Mouse (Mus musculus): ENCODE measurements around the gene Zfp326.
"Not testable (repeated sequence)": the region's sequence is repeated elsewhere in the genome, so short reads cannot be mapped to it uniquely, and the experiment has no call there.

Gene Zfp326

GRCm38 (mm10) chr5:105876068-105876924 lies at the start of gene Zfp326:
Gene Zfp326 (plus strand): TSS chr5:105876565.
- peak; percentile 84 for DNase-seq (ENCODE audit: low spot score)

DNA sequence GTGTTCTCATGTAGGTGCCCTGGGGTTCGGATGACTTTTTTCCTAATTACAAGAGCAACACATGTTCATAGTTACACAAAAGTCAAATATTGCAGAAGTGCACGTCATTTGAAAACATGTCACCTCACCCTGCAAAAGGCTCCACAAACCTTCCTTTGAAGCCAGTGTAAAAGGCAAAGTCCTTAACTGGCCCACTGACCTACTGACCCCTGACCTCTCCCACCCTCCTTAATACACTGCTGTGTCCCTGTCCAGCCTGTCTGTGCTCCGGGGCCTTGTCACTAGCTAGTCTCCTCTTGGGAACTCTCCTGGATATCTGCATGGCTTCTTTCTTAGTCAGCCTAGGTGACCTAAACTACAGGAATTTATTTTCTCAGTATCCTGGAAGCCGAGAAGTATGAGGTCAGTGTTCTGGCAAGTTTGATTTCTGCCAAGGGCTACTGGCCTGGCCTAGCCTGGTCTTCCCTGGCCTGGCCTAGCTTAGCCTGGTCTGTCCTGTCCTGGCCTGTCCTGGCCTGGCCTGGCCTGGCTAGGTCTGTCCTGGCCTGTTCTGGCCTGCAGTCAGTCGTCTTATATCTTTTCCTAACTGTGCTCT lies 49.4 kb upstream of the Zfp326 start:
- no peak for DNase-seq (ENCODE audit: low spot score)

GRCm38 (mm10) chr5:105828050-105828449 lies 48.3 kb upstream of the Zfp326 start:
- DNase-seq (ENCODE audit: low spot score) = no peak

DNA sequence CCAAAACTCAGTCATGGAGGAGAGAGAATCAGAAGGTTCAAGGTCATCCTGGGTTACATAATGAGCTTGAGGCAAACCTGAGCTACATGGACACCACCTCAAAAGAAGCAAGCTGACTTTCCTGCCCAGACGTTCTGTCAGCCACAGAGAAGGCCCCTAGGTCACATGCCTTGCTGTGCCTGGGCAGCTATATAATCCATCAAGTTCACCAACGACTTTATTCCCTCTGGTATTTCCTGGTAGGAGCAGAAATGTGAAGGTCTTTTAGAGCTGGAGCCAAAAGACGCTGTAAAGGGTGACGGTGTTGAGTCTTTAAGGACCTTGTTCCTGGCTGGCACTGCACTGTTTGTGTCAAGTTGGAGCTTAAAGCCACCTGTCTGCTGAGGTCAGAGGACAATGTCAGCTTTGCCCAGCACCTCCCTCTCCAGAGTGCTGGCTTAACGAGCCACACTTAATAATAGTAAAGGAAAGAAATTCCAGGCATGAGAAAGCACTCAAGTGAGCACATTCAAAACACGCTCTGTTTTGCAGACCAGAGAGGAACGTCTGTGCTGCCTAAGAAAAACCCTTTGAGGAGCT lies 47.3 kb upstream of the Zfp326 start:
- DNase-seq (ENCODE audit: low spot score) = no peak

- no peak for DNase-seq (ENCODE audit: low spot score)
These were observed 44.2 kb upstream of the Zfp326 start for GRCm38 (mm10) chr5:105832140-105832539.

DNA sequence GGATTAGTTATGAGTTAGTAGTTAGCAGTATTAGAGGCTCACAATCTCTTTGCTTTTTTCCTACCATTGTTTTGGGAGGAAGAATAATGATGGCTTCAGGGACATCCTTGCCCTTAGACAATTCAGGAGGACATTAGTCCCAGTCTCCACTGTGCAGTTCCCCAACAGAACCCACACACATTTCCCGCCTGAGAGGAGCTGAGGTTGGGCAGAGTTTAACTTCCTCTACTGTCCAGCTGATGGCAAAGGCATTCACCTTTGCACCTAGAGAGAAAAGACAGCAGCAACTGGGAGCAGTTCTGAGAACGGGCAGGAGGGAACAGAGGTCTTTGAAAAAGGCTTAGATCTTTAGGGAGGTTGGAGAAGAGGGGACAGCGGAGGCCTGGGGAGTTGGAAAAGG lies 42.4 kb upstream of the Zfp326 start:
- no peak for DNase-seq (ENCODE audit: low spot score)

DNA sequence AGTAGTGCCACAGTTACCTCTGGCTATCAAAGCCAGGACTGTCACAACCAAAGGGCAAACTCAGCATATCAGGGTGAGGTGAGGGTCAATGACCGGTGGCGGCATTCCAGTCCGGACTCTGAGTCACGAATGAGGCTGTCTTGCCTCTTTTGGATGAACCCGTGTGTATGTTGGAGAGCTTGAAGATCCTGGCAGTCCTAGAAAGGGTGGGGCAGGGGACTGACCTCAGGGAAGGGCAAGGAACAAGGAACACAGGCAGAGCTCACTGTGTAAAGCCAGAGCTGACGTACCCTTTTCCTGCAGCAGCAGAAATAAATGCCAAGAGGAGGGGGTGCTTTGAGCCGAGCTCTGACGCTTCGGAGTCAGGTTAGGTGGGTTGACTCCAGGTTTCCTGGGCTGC lies 40.4 kb upstream of the Zfp326 start:
- DNase-seq (ENCODE audit: low spot score) = no peak

DNA sequence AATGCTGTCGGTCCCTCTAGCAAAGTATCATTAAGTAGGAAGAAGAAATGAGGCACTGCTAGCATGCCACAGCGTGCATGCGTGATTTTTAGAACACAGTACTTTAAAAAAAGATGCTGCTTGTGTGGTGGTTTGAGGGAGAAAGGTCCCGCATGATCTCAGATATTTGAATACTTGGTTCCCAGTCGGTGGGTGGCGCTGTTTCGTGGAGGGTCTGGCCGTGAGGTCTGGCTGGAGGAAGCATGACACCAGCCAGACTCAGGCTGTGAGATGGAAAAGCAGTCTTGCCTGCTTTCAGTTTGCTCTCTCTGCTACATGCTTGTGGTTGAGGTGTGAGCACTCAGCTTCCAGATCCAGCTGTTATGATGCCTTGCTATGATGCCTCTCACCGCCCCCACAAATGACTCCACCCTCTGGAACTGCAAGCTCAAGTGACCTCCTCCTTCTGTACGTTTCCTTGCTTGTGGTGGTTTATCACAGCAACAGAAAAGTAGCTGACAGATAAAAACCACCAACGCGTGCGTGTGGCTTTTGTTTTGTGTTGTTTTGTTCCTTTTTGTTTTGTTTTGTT lies 36.5 kb upstream of the Zfp326 start:
- DNase-seq (ENCODE audit: low spot score) = no peak

DNA sequence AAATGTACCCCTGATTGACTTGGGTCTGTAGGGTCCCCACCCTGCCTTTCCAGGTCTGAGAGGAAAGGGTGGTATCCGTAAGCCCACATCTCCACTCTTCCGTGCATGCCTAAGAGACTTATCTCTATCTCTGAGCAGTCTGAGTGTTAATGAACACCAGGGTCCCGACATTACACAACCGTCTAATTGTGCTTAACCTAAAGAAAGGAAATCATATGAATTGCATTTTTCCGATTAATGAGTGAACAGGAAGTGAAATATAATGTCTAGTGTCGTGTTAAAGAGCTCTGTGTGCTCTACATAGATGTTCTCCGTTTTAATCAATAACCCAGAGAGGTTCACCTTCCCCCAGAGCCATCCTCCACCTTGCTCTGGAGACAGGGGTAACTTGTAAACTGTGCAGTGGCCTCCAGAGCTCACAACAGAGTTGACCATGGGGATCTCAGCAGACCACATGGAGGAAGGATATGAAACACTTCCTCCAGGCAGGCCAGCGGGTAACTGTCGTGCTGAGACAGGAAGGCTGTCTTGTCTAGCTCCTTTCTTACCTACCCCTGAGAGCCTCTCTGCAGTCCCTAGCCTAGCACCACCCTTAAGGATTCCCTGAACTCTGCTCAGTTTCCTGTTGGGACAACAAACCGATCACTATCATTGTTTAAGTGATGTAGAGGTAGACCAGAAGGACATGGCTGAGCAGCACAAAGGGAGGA lies 32.2 kb upstream of the Zfp326 start:
- DNase-seq (ENCODE audit: low spot score) = no peak

DNA sequence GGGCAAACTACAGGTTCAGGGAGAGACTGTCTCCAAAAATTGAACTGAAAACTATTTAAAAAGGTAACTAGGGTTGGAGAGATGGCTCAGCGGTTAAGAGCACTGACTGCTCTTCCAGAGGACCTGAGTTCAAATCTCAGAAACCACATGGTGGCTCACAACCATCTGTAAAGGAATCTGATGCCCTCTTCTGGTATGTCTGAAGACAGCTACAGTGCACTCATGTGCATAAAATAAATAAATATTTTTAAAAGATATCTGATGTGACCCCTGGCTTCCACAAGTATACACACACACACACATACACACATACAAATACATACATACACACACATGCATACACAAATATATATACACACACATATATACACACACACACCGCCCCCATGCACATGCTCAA lies 31.3 kb upstream of the Zfp326 start:
- DNase-seq (ENCODE audit: low spot score) = no peak

DNA sequence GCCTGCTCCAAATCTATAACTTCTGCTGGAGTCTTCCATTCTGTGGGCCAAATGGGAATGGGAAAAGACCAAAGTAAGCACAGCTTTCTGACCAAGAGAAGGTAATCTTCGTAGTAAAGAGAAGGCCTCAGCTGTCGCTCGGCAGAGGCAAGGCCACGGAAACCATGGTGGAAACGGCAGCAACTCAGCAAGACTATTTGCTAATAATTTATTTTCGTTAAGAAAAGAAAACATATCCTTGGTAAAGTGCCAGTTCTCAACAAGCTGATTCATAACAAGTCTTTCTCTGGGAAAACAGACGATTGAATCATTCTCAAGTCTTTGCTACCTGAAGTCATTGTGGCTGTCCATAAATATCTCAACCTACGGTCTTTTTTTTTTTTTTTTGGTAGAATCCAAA lies 28.6 kb upstream of the Zfp326 start:
- no peak for DNase-seq (ENCODE audit: low spot score)

- no peak for DNase-seq (ENCODE audit: low spot score)
These were observed 27.1 kb upstream of the Zfp326 start for GRCm38 (mm10) chr5:105849222-105849621.

- no peak for DNase-seq (ENCODE audit: low spot score)
These were observed 26.7 kb upstream of the Zfp326 start for GRCm38 (mm10) chr5:105849643-105850042.

- no peak for DNase-seq (ENCODE audit: low spot score)
These were observed 23.1 kb upstream of the Zfp326 start for GRCm38 (mm10) chr5:105853271-105853670.

- DNase-seq (ENCODE audit: low spot score) = no peak
These were observed 18.9 kb upstream of the Zfp326 start for GRCm38 (mm10) chr5:105857486-105857885.

GRCm38 (mm10) chr5:105858754-105859694 lies 17.3 kb upstream of the Zfp326 start:
- DNase-seq (ENCODE audit: low spot score) = peak; percentile 56

DNA sequence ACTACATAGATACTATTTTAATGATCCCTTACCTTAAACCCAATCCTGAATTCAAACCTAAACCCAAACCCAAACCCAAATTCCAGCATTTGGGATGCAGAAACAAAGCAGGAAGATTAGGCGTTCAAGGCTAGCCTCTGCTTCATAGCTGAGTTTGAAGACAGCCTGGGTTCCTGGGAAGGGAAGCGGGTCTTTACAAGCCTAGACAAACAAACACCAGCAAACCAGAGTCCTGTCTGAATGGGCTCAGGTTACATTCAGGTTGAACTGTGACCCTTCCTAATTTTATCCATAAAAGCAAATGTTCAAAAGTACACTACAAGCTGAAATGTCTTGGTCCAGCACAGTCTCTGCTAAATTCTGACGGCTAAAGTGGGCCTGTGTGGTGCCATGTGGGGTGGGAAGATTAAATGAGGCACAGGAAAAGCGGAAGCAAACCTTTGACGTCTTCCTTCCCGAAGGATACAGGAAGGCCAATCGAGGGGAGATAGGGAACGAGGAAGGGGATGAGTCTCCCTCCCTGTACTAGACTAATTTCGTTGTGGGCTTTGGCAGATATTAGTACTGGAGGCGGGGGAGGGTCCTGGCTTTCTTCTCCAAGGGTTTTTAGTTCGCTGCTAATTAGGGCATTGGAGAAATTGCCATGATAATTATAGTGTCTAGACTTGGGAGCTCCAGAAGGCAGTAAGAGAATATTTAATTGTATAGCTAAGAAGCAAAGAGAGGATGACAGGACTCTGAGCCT lies 16.5 kb upstream of the Zfp326 start:
- DNase-seq (ENCODE audit: low spot score) = no peak

DNA sequence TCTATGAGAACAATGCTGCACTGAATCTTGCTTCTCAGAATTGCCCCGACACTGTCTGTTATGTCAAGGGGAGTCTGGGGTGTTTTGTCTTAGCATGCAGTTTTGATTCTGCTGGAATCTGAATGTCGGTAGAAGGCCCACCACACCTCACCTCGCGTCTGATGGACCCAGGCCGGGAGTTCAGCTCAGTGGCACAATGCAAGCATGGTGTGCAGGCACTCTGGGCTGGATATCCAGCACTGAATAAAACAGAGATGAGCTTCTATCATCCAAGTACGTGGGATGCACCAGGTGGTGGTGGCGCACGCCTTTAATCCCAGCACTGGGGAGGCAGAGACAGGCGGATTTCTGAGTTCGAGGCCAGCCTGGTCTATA lies 15.9 kb upstream of the Zfp326 start:
- DNase-seq (ENCODE audit: low spot score) = no peak

- no peak for DNase-seq (ENCODE audit: low spot score)
These were observed 14.7 kb upstream of the Zfp326 start for GRCm38 (mm10) chr5:105861616-105862015.

GRCm38 (mm10) chr5:105865110-105865628 lies 11.2 kb upstream of the Zfp326 start:
- DNase-seq (ENCODE audit: low spot score) = not testable (repeated sequence)
